Mouse (Mus musculus) urinary bladder, adult 2 months (tissue): Measurements from ENCODE around the gene Kdelr1. TPM values are rescaled to one million over a fixed set of nuclear protein-coding genes. Genes with fewer than 3 reads are reported as not detected.
"Not testable (repeated sequence)": the region's sequence is repeated elsewhere in the genome, so short reads cannot be mapped to it uniquely, and the experiment has no call there.

Experiments
- DNase-seq: peaks from one replicate; pipeline ENCODE4 v3.0.0; 2022; ENCODE audit warnings: low spot score
- polyA plus RNA-seq: library from polyadenylated mRNA; depleted of rRNA; stranded (reverse); fragments of >200 nt; gene quantifications from 2 replicates; pipeline ENCODE4 v1.2.3, GENCODE M21; 2012

The Kdelr1 gene
- polyA plus RNA-seq, 1 experiment: 243 TPM

GRCm38 (mm10) chr7:45869787-45870186 is 2.8 kb upstream of the Kdelr1 start:
- no peak for DNase-seq

GRCm38 (mm10) chr7:45870282-45871058 is 2.1 kb upstream of the Kdelr1 start:
- no peak for DNase-seq

GRCm38 (mm10) chr7:45873061-45873947 is 732 bp downstream of the Kdelr1 start:
- peak; percentile 70 for DNase-seq

- no peak for DNase-seq
Observed at GRCm38 (mm10) chr7:45876895-45877294, 4.3 kb downstream of the Kdelr1 start.

- not testable (repeated sequence) for DNase-seq
Observed at GRCm38 (mm10) chr7:45878278-45878677, 5.7 kb downstream of the Kdelr1 start, which contains the start of gene Grin2d. Gene Grin2d (minus strand): TSS chr7:45878378.

- DNase-seq: no peak
Observed at GRCm38 (mm10) chr7:45880531-45880930, 8.0 kb downstream of the Kdelr1 start.

- no peak for DNase-seq
Observed at GRCm38 (mm10) chr7:45881011-45881410, 8.4 kb downstream of the Kdelr1 start.

GRCm38 (mm10) chr7:45887246-45887645 is 14.7 kb downstream of the Kdelr1 start:
- no peak for DNase-seq

- no peak for DNase-seq
Observed at GRCm38 (mm10) chr7:45892651-45893050, 20.1 kb downstream of the Kdelr1 start.

- no peak for DNase-seq
Observed at GRCm38 (mm10) chr7:45895931-45896516, 23.5 kb downstream of the Kdelr1 start.

GRCm38 (mm10) chr7:45896517-45897257 is 24.1 kb downstream of the Kdelr1 start, which contains the start of the genes Syngr4 and Tmem143:
Gene Syngr4 (minus strand): TSS chr7:45896714.
Gene Tmem143 (plus strand): TSS chr7:45896941.
- DNase-seq: peak; percentile 79

GRCm38 (mm10) chr7:45897258-45897757 is 24.7 kb downstream of the Kdelr1 start:
- peak; percentile 46 for DNase-seq

GRCm38 (mm10) chr7:45898125-45898524 is 25.6 kb downstream of the Kdelr1 start:
- not testable (repeated sequence) for DNase-seq

GRCm38 (mm10) chr7:45901562-45901961 is 29.0 kb downstream of the Kdelr1 start:
- DNase-seq: no peak

GRCm38 (mm10) chr7:45902481-45903002 is 30.0 kb downstream of the Kdelr1 start:
- DNase-seq: no peak

- DNase-seq: no peak
Observed at GRCm38 (mm10) chr7:45906622-45907021, 34.0 kb downstream of the Kdelr1 start.

- no peak for DNase-seq
Observed at GRCm38 (mm10) chr7:45908384-45908783, 35.8 kb downstream of the Kdelr1 start.

- no peak for DNase-seq
Observed at GRCm38 (mm10) chr7:45909145-45909544, 36.6 kb downstream of the Kdelr1 start.

GRCm38 (mm10) chr7:45914067-45914466 is 41.5 kb downstream of the Kdelr1 start:
- DNase-seq: no peak

- DNase-seq: no peak
Observed at GRCm38 (mm10) chr7:45915011-45915410, 42.4 kb downstream of the Kdelr1 start.
